ENCODE assay signal across 8 mouse cellular contexts in the genomic region with DNA sequence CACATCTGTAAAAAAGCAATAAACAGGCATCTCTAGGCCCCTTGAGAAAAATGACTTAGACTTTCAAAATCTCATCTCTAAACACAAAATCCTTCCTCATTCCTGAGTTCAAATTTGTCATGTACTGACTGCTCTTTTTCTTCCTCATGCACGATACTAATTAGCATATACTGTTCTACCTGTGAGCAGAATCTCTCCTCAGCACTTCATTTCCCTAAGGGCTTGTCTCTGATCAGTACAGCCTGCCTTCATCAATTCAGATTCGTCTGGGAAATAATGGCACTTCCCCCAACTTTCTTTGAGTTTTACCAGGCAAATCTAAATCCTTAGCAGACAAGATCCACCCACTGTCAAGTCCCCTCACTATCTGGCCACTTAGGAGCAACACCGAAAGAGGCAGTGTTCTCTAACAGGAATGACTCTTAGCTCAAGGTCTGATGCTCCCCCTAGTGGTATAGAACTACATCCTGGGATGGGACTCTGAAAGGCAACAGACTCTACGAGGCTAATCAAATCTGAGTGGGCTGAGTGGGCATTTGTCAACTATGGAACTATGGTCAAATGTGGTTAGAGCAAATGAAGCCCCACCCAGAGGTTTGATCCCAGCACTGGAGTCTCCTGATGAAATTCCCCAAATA.
A peak's percentile ranks its signal among the peaks of the same experiment; 100 is the strongest.
DNase-seq lines count a peak whose midpoint lies in the region; ATAC-seq and TF ChIP-seq lines count a peak whose summit lies in the region.

No protein-coding gene starts in this region.

- H3K4me2 ChIP-seq in intestine, embryonic 15.5 days (replicated peaks) = no peak overlapping the region

- no peaks in the 10 kb centered on the region for H3K36me3 ChIP-seq in intestine, embryonic 15.5 days
- no peaks in the 10 kb centered on the region for H3K36me3 ChIP-seq in liver, adult 2 months (ENCODE audit: control insufficient read depth, insufficient read depth, low read length)

- ATAC-seq in intestine, embryonic 15.5 days = peak; percentile 89
- peak; percentile 82 for ATAC-seq in monocyte, adult 5-6 weeks (replicated peaks; ENCODE audit: insufficient number of reproducible peaks, low FRiP score, low TSS enrichment, poor library complexity, severe bottlenecking)

- intact Hi-C loops in gastrocnemius, adult 2 months (cut with DNase I) = no loop called here

- no peaks in the 10 kb centered on the region for H3K79me2 ChIP-seq in liver, adult 2 months (ENCODE audit: control insufficient read depth, insufficient read depth, low read length)

- no peak overlapping the region for H3K9ac ChIP-seq in intestine, embryonic 15.5 days
- no peak overlapping the region for H3K9ac ChIP-seq in liver, adult 2 months (ENCODE audit: low read depth, low read length)

- no peaks in the 10 kb centered on the region for H3K4me1 ChIP-seq in intestine, embryonic 15.5 days (replicated peaks)
- H3K4me1 ChIP-seq in liver, adult 2 months (ENCODE audit: control insufficient read depth, insufficient read depth, low read length) = peaks cover 2% of the 10 kb centered on the region; the same call in 1 of the 2 replicates

- TF ChIP-seq POLR2A in liver, adult 2 months (IDR thresholded peaks at IDR 0.05; ENCODE audit: extremely low read depth, insufficient read depth, low read length) = no peak

- no peak overlapping the region for H3K27ac ChIP-seq in gastrocnemius, adult 2 months
- no peak overlapping the region for H3K27ac ChIP-seq in intestine, embryonic 15.5 days
- H3K27ac ChIP-seq in liver, adult 2 months (replicated peaks; ENCODE audit: insufficient read depth, low read depth, low read length) = no peak overlapping the region

- no peak overlapping the region for H3K4me3 ChIP-seq in gastrocnemius, adult 2 months
- no peak overlapping the region for H3K4me3 ChIP-seq in intestine, embryonic 15.5 days (replicated peaks)
- H3K4me3 ChIP-seq in liver, adult 2 months (ENCODE audit: insufficient read depth, low read depth, low read length) = no peak overlapping the region

- no peaks in the 10 kb centered on the region for H3K9me3 ChIP-seq in intestine, embryonic 15.5 days

- no peaks in the 10 kb centered on the region for H3K27me3 ChIP-seq in intestine, embryonic 15.5 days (replicated peaks)
- H3K27me3 ChIP-seq in liver, adult 2 months (ENCODE audit: control insufficient read depth, insufficient read depth, low read length) = no peaks in the 10 kb centered on the region

- peak; percentile 85 for TF ChIP-seq CTCF in gastrocnemius, adult 2 months (IDR thresholded peaks at IDR 0.05)
- TF ChIP-seq CTCF in liver, adult 2 months (IDR thresholded peaks at IDR 0.05; ENCODE audit: low read depth, low read length) = peak; percentile 58

- WGBS in intestine, embryonic 15.5 days = 20% methylated on average over 4 of the region's 4 CpGs
- 22% methylated on average over 4 of the region's 4 CpGs for WGBS in liver, adult 2 months

- DNase-seq in A20 (ENCODE audit: low read depth, low spot score) (peak; percentile 80), MEL-GATA-1-ER (ENCODE audit: extremely low read depth, low read depth) (peak; percentile 71)
- peak; percentile 44 for DNase-seq in cerebellum, adult 9-11 months
- DNase-seq in gastrocnemius, adult 2 months = peak; percentile 21
- DNase-seq in liver, adult 2 months (ENCODE audit: extremely low read depth, low read depth, low spot score) = peak; percentile 65
- peak; percentile 55 for DNase-seq in thymus, postnatal 14 days

Comparison
In these comparisons a context has a peak if more than half of its experiments do, and no peak if none do; other contexts are left out.
1. DNase-seq: peak in every context shown above with its lines; median percentile 80 in A20; 71 in MEL-GATA-1-ER; 65 in liver, adult 2 months; 55 in thymus, postnatal 14 days; 44 in cerebellum, adult 9-11 months; 21 in gastrocnemius, adult 2 months.